Mouse (Mus musculus): Measurements from ENCODE around the gene Lrmda.

Lrmda gene

GRCm38 (mm10) chr14:22936701-22937100, 917.2 kb downstream of the Lrmda start:
- no peak for DNase-seq (ENCODE audit: low spot score in 2 of 2)

GRCm38 (mm10) chr14:22940576-22940975, 921.1 kb downstream of the Lrmda start:
- no peak for DNase-seq (ENCODE audit: low spot score in 2 of 2)

DNA sequence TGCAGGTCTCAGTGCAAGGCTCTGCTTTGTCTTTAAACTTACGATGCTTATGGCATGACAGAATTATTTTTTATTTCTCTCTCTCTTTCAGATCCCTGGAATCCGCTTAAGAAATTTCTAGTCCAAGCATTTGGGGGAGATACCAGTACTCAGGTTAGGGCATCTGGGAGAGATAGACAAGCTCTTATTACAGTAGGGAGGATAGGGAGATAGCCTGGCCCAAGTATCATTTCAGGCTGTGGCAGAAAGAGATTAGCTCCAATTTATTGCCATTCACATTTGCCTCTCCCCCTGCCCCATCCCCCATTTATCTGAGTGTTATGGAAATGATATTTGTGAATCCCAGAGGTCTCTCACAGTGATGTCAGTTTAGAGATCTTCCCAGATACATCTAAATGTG, 923.1 kb downstream of the Lrmda start:
- DNase-seq (ENCODE audit: low spot score in 2 of 2) = no peak

- DNase-seq (ENCODE audit: low spot score in 2 of 2) = no peak
These were observed 930.0 kb downstream of the Lrmda start for GRCm38 (mm10) chr14:22949466-22949865.

DNA sequence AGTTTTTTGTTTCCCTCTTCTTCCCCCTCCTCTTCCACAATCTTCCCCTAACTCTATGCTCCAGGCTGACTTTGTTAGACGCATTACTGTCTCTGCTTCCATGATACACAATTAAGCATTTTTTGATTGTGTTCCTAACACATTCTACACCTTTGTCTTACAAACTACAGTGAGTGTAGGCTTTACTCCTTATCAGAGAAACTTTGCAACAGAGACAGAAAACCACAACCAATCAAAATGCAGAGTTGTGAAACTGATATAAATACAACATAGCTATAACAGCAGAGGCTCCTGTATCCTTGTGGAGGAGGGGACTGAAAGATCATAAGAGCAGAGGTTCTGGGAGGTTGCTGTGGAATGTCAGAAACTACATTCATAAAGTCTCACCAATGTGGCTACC, 933.5 kb downstream of the Lrmda start:
- no peak for DNase-seq (ENCODE audit: low spot score in 2 of 2)

DNA sequence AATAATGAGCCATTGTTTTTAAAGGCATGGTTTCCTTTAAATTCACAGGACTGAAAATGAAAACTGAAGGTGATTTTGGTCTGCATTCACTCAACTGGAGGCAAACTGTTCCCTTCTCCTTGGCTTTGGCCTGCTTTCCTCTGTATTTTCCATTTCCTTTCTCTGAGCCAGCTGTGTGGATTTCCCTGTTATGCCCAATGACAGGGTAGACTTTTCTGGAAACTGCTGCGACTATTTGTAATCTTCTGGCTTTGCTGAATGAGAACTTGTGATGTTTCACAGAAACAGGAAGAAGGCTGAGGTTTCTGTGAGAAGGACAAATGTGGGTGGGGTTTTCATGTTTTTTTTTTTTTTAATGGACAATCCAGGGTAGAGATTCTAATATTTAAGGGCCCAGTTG, 940.7 kb downstream of the Lrmda start:
- no peak for DNase-seq (ENCODE audit: low spot score in 2 of 2)

DNA sequence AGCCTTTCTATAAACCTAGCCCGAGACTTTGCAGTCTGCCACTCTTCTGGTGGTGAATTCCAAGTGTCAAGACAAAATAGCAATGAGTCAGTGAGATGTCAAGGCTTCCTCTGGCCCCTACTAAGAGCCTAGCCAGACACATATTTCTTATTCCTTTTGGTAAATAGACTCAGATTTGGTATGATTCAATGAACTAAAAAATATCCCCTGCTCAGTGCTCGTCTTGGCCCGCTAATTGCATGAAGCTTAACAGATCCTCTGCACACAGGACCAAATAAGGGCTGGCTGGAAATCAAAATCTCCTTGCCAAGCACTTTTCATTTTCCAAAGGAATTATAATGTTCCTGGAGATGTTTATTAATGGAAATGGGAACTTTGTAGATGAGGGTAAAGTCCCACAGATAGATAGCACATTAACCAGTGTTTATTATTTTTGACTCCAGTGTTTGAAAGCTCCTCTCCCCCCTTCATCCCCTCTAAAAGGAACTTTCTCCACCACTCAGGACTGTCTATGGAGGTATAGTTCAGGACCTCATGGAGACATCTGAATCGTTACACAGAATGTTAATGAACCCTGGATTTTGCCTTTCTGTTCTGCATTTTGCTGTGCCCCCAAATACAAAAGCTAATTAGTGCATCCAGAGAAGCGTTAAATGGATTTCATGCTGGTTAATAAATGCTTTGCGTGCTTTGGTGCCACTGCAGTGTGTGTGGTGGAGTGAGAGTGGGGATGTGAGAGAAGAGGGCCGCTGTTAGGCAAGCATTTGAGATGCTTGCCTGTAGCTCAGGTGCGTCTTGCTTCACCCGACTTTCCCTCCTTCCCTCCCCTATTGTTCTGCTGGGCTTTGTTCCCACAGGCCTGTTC, 945.5 kb downstream of the Lrmda start:
- no peak for DNase-seq (ENCODE audit: low spot score in 2 of 2)

- DNase-seq (ENCODE audit: low spot score in 2 of 2) = no peak
These were observed 949.2 kb downstream of the Lrmda start for GRCm38 (mm10) chr14:22968705-22969104.

GRCm38 (mm10) chr14:22986736-22987135, 967.2 kb downstream of the Lrmda start:
- DNase-seq (ENCODE audit: low spot score in 2 of 2) = no peak

DNA sequence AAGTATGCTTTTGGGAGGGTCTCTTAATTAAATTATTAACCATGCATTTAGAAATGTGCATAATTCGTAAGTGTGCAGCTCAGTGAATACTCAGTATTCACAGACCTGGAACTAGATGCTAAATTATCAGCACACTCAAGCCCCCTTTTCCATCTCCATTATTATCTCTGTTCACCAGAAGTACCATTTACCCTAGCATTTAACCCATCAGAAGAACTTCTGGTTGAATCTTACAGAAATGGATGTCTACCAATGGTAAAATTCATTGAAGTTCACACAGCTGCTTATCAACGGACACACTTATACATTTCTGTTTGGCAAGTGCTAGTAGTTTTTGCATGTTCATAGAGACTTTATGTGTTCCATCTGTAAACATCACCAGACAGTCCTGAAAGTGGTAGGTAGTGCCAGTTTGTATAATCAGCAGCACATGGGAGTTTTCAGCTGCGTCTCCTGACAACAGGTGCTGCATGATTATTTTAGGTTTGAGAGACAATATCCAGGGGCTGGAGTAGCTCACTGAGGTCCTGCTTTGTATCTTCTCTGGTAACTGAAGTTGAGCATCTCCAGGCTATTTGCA, 968.7 kb downstream of the Lrmda start:
- DNase-seq (ENCODE audit: low spot score in 2 of 2) = no peak

GRCm38 (mm10) chr14:22995184-22995935, 975.8 kb downstream of the Lrmda start:
- DNase-seq (ENCODE audit: low spot score in 2 of 2) = no peak

DNA sequence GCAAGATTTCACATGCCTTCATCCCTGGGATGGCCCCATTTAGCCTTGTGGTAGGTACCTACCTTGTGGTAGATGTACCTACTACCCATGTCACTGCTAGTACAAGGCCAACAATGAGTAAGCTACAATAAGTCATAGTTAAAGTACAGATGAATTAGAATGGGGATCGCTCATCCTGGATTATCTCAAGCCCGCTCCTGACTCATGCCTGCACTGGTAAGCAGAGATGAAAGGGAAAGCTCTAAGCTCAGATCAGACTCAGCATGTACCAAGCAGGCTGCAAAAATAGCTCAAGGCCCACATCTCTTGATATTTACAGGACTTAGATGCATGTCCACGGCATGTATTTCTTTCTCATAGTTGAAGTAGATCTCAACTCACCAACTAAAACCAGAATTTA, 979.4 kb downstream of the Lrmda start:
- DNase-seq (ENCODE audit: low spot score in 2 of 2) = no peak

DNA sequence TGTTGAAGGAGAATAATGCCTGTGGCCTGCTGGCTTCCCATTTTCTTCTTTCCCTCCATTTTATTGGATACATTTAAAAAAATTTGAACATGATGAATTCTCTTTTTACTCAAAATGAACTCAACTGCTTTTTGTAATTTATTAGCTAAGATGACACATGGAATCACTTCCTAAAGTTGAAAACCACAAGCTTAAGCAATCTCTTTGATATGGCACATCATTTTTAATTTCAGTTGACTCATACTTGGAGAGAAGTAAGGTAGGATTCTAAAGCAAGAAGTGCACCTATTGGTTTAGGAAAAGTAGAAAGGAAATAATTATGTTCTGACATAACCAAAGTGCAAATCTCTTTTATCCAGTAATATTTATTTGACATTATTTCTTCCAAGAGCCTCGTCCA, 992.5 kb downstream of the Lrmda start:
- DNase-seq (ENCODE audit: low spot score in 2 of 2) = no peak

DNA sequence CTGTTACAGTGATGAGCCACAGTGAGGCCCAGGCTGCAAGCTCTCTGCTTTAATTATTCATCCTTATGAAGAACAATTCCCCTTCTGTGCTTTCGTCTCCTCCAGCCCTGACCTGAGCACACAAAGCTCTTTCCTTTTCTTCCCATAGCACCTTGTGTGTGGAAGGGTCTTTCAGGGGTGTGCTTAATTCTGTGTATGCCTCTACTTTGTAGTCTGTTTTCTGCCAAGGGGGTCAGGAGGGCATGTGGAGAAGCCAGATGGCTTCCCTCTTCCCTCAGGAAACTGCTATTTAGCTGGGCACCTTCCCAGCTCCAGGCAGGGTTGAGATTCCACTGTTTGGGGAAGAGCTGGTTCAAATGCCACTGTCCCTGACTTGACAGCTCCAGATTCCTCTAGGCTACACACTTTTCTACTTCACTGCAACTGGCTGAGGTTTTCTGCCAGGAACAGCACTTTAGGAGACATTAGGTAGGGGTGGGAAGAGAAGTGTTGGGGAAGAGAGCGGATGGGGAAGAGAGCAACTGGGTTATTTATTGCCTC, 995.3 kb downstream of the Lrmda start:
- DNase-seq (ENCODE audit: low spot score in 2 of 2) = no peak

GRCm38 (mm10) chr14:23015321-23016067, 996.0 kb downstream of the Lrmda start:
- no peak for DNase-seq (ENCODE audit: low spot score in 2 of 2)

GRCm38 (mm10) chr14:23016068-23016611, 996.6 kb downstream of the Lrmda start:
- DNase-seq (ENCODE audit: low spot score in 2 of 2) = no peak

GRCm38 (mm10) chr14:23041002-23041401, 1021.5 kb downstream of the Lrmda start:
- DNase-seq (ENCODE audit: low spot score in 2 of 2) = no peak

GRCm38 (mm10) chr14:23045322-23045721, 1025.8 kb downstream of the Lrmda start:
- no peak for DNase-seq (ENCODE audit: low spot score in 2 of 2)

DNA sequence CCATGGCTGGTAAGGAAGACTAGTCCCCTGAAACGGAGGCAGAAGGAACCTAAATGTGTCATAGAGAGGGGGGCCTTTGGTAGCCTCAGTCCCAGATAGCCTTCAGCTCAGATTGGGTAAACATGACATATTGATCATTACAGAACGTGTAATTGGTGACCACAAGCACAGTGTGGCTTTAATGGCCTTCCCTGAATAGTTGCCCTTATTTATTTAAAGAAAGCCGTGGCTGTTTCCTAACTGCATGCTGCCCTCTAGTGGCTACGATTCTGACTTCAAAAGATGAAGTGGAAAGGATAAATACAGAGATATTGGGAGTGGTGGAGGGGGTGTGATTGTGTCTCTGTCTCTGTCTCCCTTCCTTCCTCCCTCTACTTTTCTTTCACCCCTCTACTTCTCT, 1026.8 kb downstream of the Lrmda start:
- DNase-seq (ENCODE audit: low spot score in 2 of 2) = peak; percentile 82

GRCm38 (mm10) chr14:23051441-23051840, 1031.9 kb downstream of the Lrmda start:
- DNase-seq (ENCODE audit: low spot score in 2 of 2) = no peak

DNA sequence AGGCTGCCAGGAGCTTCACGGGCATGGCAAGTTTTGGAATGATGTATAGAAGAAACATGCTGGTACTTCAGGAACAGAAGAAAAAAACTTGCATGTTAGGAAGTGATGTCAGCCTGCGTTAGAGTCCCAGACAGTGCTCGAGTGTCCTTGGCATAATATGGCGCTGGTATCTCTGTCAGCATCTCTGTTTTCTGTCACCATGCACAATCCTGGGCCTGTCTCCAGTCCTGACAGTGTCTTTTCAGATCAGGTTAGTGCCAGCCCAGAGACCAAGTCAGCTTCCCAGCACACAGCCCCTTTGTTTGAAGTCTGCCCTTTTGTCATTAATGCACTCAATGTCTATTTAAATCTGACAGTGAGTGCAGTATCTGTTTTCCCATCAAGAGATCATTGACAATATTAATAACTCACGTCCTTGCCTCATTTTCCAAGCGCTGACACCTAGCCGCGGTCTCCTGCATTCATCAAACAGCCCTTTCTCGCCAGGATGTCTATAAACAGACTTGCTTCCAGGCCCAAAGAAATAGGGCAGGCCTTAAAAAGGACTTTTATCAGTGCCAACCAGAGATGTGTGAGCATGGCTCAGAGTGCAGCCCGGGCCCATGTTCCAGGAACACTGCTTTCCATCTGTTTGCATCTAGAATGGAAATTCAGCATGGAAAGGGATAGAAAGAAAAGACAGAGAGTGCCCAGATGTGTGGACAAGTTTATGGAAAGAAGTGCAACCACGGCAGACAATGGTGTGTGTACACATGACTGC, 1033.5 kb downstream of the Lrmda start:
- DNase-seq (ENCODE audit: low spot score in 2 of 2) = peak in 1 of 2 experiments; percentile 2

All from right cerebral cortex, adult 2 months (tissue).